Mouse (Mus musculus) bone marrow, adult 2 months (tissue): Measurements from ENCODE around the gene Slc35c2.

ENCODE experiments used
- CTCF ChIP-seq: fragments of 200-500 bp; IDR thresholded peaks from 2 replicates; pipeline ENCODE4 v1.5.1; 2011; ENCODE audit warnings: low read length, control low read depth; ENCODE audit not compliant: control insufficient read depth, insufficient read depth
- POLR2A ChIP-seq: fragments of 200-500 bp; IDR thresholded peaks from 2 replicates; pipeline ENCODE4 v1.6.1; 2011; ENCODE audit warnings: low read depth, mild to moderate bottlenecking, control low read depth, low read length, borderline replicate concordance; ENCODE audit not compliant: control insufficient read depth

DNA sequence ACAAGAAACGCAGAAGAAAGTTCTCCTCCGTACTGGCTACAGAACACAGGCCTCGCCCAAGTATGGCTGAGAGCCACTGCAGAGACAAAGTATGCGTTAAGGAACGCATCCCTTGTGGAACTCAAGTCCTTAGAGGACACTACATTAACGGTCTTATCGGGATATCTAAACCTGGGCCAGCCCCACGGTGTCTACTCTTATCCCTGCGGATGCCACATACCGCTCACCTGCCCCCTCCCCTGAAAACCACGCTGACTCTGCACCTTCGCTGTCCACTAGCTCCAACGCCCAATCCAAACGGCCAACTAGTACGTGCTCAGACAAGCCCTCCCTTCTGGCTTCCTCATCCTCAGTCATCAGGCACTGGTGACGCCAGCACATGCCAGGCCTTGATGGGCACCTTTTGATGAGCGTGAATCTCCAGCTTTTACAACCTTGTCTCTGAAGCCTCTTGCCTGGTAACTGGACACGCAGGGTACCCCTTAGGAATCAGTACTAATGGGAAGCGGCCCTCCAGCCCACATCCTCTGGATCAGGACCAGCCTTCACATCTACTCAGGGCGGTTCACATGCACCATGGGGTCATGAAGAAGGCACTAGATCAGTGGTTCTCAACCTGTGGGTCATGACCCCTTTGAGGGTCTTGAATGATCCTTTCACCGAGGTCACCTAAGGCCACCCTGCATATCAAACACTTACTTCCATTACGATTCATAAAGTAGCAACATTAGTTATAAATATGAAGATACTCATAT is 34.5 kb upstream of the Slc35c2 start:
- TF ChIP-seq CTCF: no peak
- TF ChIP-seq POLR2A: no peak
